Mouse (Mus musculus): ENCODE measurements at regions not wholly inside any gene's neighbourhood (a gene's known extent, or its start where the extent isn't known, plus 50 kb on each side); places are given as distances from the start of the nearest gene placed in this dataset.

GRCm38 (mm10) chr10:68844596-68844995 lies 121.2 kb downstream of the Tmem26 start:
- TF ChIP-seq CTCF (IDR thresholded peaks at IDR 0.05; ENCODE audit: control insufficient read depth, insufficient read depth, low read length) (no peak), POLR2A (IDR thresholded peaks at IDR 0.05; ENCODE audit: borderline replicate concordance, control insufficient read depth, low read depth, low read length) (no peak)

Data from bone marrow, adult 2 months (tissue).